Mouse (Mus musculus) ES-Bruce4 (cell line): ENCODE measurements around the gene Dner. TPM values are rescaled to one million over a fixed set of nuclear protein-coding genes. Genes with fewer than 3 reads are reported as not detected.

Experiments used
- H3K27ac ChIP-seq: 2 replicates; pipeline ENCODE4 v1.5.1; 2012; ENCODE audit warnings: low read length, inconsistent platforms; ENCODE audit not compliant: insufficient read depth
- H3K27me3 ChIP-seq: 2 replicates; pipeline ENCODE4 v1.6.1; 2012; ENCODE audit warnings: mild to moderate bottlenecking, low read length, inconsistent platforms; ENCODE audit not compliant: control insufficient read depth, poor library complexity, insufficient read depth, severe bottlenecking
- H3K36me3 ChIP-seq: 2 replicates; pipeline ENCODE4 v1.6.1; 2012; ENCODE audit warnings: inconsistent platforms, mild to moderate bottlenecking, low read length, moderate library complexity; ENCODE audit not compliant: control insufficient read depth, poor library complexity, insufficient read depth, severe bottlenecking
- H3K4me1 ChIP-seq: one replicate; pipeline ENCODE4 v1.8.1; 2011; ENCODE audit warnings: low read length; ENCODE audit not compliant: control insufficient read depth, insufficient read depth
- H3K4me3 ChIP-seq: 2 replicates; pipeline ENCODE4 v1.5.1; 2011; ENCODE audit warnings: low read depth, mild to moderate bottlenecking, low read length
- H3K9ac ChIP-seq: 2 replicates; pipeline ENCODE4 v1.6.1; 2012; ENCODE audit warnings: low read depth, mild to moderate bottlenecking, inconsistent platforms; ENCODE audit not compliant: poor library complexity, severe bottlenecking
- H3K9me3 ChIP-seq: replicated peaks from 2 replicates; pipeline ENCODE4 v1.6.1; 2012; ENCODE audit warnings: mild to moderate bottlenecking, low read length, inconsistent platforms; ENCODE audit not compliant: control insufficient read depth, poor library complexity, insufficient read depth, severe bottlenecking
- CTCF ChIP-seq: IDR thresholded peaks from one replicate; pipeline ENCODE4 v1.8.1; 2011; ENCODE audit warnings: low read depth, low read length
- EP300 ChIP-seq: IDR thresholded peaks from 2 replicates; pipeline ENCODE4 v1.6.1; 2011; ENCODE audit warnings: low read depth, low read length; ENCODE audit not compliant: insufficient read depth
- POLR2A ChIP-seq: IDR thresholded peaks from one replicate; pipeline ENCODE4 v1.8.1; 2011; ENCODE audit warnings: low read length; ENCODE audit not compliant: insufficient read depth
- polyA plus RNA-seq: library from polyadenylated mRNA; stranded (reverse); fragments of >200 nt; gene quantifications from 2 replicates; pipeline ENCODE4 v1.2.4, GENCODE M21; 2011; ENCODE audit warnings: low read depth; ENCODE audit not compliant: missing spikeins, insufficient read depth, insufficient read length

The Dner gene
- polyA plus RNA-seq, 1 experiment: 9.5 TPM

GRCm38 (mm10) chr1:84382709-84383108 lies 313.3 kb downstream of the Dner start:
- H3K9me3 ChIP-seq: peaks cover 8% of the 10 kb centered on the region; the same call in 1 of the 2 replicates
- no peak overlapping the region for H3K27ac ChIP-seq
- H3K27me3 ChIP-seq: no peaks in the 10 kb centered on the region
- TF ChIP-seq POLR2A: no peak
- no peaks in the 10 kb centered on the region for H3K36me3 ChIP-seq
- no peak overlapping the region for H3K4me3 ChIP-seq
- H3K9ac ChIP-seq: no peak overlapping the region
- H3K4me1 ChIP-seq: peaks cover 2% of the 10 kb centered on the region

- H3K27ac ChIP-seq: no peak overlapping the region
- H3K4me1 ChIP-seq: peaks cover 2% of the 10 kb centered on the region
- H3K27me3 ChIP-seq: no peaks in the 10 kb centered on the region
- H3K9me3 ChIP-seq: peaks cover 8% of the 10 kb centered on the region; the same call in 1 of the 2 replicates
- no peak overlapping the region for H3K9ac ChIP-seq
- TF ChIP-seq POLR2A: no peak
- TF ChIP-seq EP300: no peak
- TF ChIP-seq CTCF: no peak
- no peak overlapping the region for H3K4me3 ChIP-seq
- H3K36me3 ChIP-seq: no peaks in the 10 kb centered on the region
Observed at GRCm38 (mm10) chr1:84382064-84382463, 314.0 kb downstream of the Dner start.

DNA sequence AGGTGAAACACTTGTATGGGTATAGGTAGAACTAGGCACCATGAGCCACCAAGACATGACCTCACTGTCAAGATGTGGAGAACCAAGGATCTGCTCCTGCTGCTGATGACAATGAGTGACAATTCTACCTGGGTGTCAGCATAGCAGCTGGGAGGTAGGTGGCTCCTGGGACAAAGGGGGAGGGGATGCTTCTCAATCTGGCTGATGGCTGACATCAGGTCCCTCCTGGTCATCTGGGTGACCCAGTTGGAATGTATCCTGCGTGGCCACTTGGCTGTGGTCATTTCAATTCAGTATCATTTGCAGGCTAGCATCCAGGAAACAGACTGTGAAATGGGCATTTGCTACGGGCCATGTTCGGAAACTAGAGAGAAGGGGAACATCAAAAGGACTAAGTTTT lies 315.1 kb downstream of the Dner start:
- no peak for TF ChIP-seq POLR2A
- TF ChIP-seq EP300: no peak
- no peak for TF ChIP-seq CTCF
- no peaks in the 10 kb centered on the region for H3K36me3 ChIP-seq
- peaks cover 2% of the 10 kb centered on the region for H3K4me1 ChIP-seq
- H3K4me3 ChIP-seq: no peak overlapping the region
- no peak overlapping the region for H3K9ac ChIP-seq
- H3K27me3 ChIP-seq: no peaks in the 10 kb centered on the region
- H3K9me3 ChIP-seq: peaks cover 8% of the 10 kb centered on the region; the same call in 1 of the 2 replicates
- H3K27ac ChIP-seq: no peak overlapping the region

GRCm38 (mm10) chr1:84367733-84368132 lies 328.3 kb downstream of the Dner start:
- Histone ChIP-seq H3K36me3 (no peaks in the 10 kb centered on the region), H3K4me1 (no peaks in the 10 kb centered on the region), H3K9ac (no peak overlapping the region), H3K9me3 (no peaks in the 10 kb centered on the region), H3K27ac (no peak overlapping the region), H3K27me3 (no peaks in the 10 kb centered on the region), H3K4me3 (no peak overlapping the region)
- no peak for TF ChIP-seq POLR2A
- TF ChIP-seq EP300: no peak
- TF ChIP-seq CTCF: no peak

GRCm38 (mm10) chr1:84366553-84366952 lies 329.5 kb downstream of the Dner start:
- H3K4me3 ChIP-seq: no peak overlapping the region
- H3K9ac ChIP-seq: no peak overlapping the region
- TF ChIP-seq CTCF (no peak), POLR2A (no peak), EP300 (no peak)
- no peaks in the 10 kb centered on the region for H3K9me3 ChIP-seq
- H3K27me3 ChIP-seq: no peaks in the 10 kb centered on the region
- H3K27ac ChIP-seq: no peak overlapping the region
- no peaks in the 10 kb centered on the region for H3K4me1 ChIP-seq
- H3K36me3 ChIP-seq: no peaks in the 10 kb centered on the region

GRCm38 (mm10) chr1:84363967-84364366 lies 332.1 kb downstream of the Dner start, which contains the start of gene Pid1:
Pid1 (minus strand) TSS chr1:84364180.
- Histone ChIP-seq H3K9me3 (no peaks in the 10 kb centered on the region), H3K27me3 (no peaks in the 10 kb centered on the region), H3K4me3 (no peak within 1 kb of the TSS), H3K9ac (no peak within 1 kb of the TSS), H3K27ac (no peak within 1 kb of the TSS), H3K36me3 (no peaks in the 10 kb centered on the region), H3K4me1 (no peaks in the 10 kb centered on the region)
- TF ChIP-seq POLR2A (no peak), EP300 (no peak), CTCF (no peak)
